Mouse (Mus musculus): ENCODE measurements at regions not wholly inside any gene's neighbourhood (a gene's known extent, or its start where the extent isn't known, plus 50 kb on each side); places are given as distances from the start of the nearest gene placed in this dataset.

DNA sequence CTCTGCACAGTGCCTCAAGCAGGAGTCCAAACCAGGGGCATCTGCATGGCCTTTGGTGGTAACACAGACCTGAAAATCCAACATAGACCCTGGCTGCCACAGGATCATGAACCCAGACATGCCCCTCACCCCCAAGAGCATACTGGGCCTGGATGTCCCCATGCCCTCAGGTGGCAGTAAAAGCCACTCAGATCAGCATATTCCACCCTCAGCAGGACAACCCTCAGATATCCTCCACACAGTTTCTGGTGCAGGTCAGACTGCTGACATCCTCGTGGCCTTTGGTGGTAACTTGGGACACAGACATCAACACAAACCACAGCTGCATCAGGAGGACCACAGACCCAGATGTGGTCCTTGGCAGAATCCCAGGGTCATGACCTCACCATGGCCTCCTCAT is 276.0 kb upstream of the Ptger4 start:
- dilution Hi-C loops (cut with MboI; ENCODE audit: extremely low pct_ligation_motif_present, extremely low pct_unique_long_range_greater_than_20kb, low sequenced_read_pairs): no loop called here
- Histone ChIP-seq H3K4me1 (ENCODE audit: control insufficient read depth in 1 of 2, insufficient read depth in 2 of 2) (peaks cover 5 to 20% of the 10 kb centered on the region in 2 experiments; a peak in 3 of 4 replicates), H3K4me3 (replicated peaks in 1 of 3; ENCODE audit: low read depth in 2 of 3, low read length in 2 of 3, poor library complexity in 1 of 3) (no peak overlapping the region), H3K27ac (ENCODE audit: insufficient read depth, low read depth) (no peak overlapping the region), H3K79me2 (replicated peaks; ENCODE audit: control insufficient read depth, extremely low read depth, insufficient read depth, poor library complexity, severe bottlenecking) (no peaks in the 10 kb centered on the region), H3K4me2 (ENCODE audit: insufficient read depth, low read depth, poor library complexity, severe bottlenecking) (no peak overlapping the region), H3K9ac (ENCODE audit: insufficient read depth, low read depth) (no peak overlapping the region), H3K36me3 (replicated peaks in 1 of 2; ENCODE audit: control insufficient read depth in 1 of 2, insufficient read depth in 1 of 2, low read length in 1 of 2) (no peaks in the 10 kb centered on the region), H3K27me3 (replicated peaks) (no peaks in the 10 kb centered on the region), H3K9me3 (replicated peaks; ENCODE audit: low read length) (no peaks in the 10 kb centered on the region)
- no peak for DNase-seq (ENCODE audit: extremely low read depth)
- in situ Hi-C loops (cut with MboI; ENCODE audit: low pct_ligation_motif_present, low pct_unique_long_range_greater_than_20kb, low sequenced_read_pairs): no loop called here
- TF ChIP-seq SIN3A (IDR thresholded peaks at IDR 0.05; ENCODE audit: low read length) (no peak), POLR2AphosphoS2 (IDR thresholded peaks at IDR 0.05; ENCODE audit: low read depth, low read length) (no peak), GABPA (IDR thresholded peaks at IDR 0.05; ENCODE audit: insufficient replicate concordance, low read depth, low read length) (no peak), JUND (conservative IDR thresholded peaks at IDR 0.05; ENCODE audit: low read depth, low read length) (no peak), NELFE (IDR thresholded peaks at IDR 0.05; ENCODE audit: low read depth, low read length) (no peak), PAX5 (IDR thresholded peaks at IDR 0.05; ENCODE audit: low read length) (no peak), RCOR1 (conservative IDR thresholded peaks at IDR 0.05; ENCODE audit: low read depth, low read length) (no peak)

DNA sequence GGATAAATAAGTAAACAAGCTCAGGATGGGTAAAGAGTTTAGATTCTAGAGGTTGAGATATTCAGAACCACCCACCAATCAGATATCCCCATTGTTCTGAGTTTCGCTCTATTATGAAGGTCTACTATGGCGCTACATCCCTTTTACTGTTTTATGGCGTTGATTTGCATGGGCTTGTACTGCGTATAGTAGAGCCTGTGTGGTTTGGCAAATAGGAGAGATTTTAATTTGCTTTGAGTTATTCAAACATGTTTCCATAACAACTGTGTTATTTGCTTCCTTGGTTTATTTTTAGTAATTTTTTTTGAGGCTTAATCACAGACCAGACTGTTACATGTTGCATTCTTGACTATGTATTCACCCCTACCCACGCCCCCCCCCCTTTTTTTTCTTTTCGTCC is 284.6 kb upstream of the Ptger4 start:
- TF ChIP-seq PAX5 (IDR thresholded peaks at IDR 0.05; ENCODE audit: low read length) (no peak), CHD2 (IDR thresholded peaks at IDR 0.05; ENCODE audit: low read length) (no peak), BHLHE40 (IDR thresholded peaks at IDR 0.05; ENCODE audit: low read depth, low read length) (no peak), ZMIZ1 (IDR thresholded peaks at IDR 0.05; ENCODE audit: low read depth, low read length) (no peak), NRF1 (IDR thresholded peaks at IDR 0.05; ENCODE audit: low read depth, low read length) (no peak), JUN (IDR thresholded peaks at IDR 0.05; ENCODE audit: insufficient read depth, low read depth, low read length) (no peak), POLR2A (IDR thresholded peaks at IDR 0.05; ENCODE audit: low read depth, low read length) (no peak), MAFK (IDR thresholded peaks at IDR 0.05; ENCODE audit: insufficient replicate concordance, low read length) (no peak), NELFE (IDR thresholded peaks at IDR 0.05; ENCODE audit: low read depth, low read length) (no peak), UBTF (IDR thresholded peaks at IDR 0.05; ENCODE audit: low read depth, low read length) (no peak)
- no peak overlapping the region for H3K4me3 ChIP-seq (replicated peaks in 1 of 3; ENCODE audit: low read depth in 2 of 3, low read length in 2 of 3, poor library complexity in 1 of 3)
- no peaks in the 10 kb centered on the region for H3K27me3 ChIP-seq (replicated peaks)
- no peaks in the 10 kb centered on the region for H3K36me3 ChIP-seq (replicated peaks in 1 of 2; ENCODE audit: control insufficient read depth in 1 of 2, insufficient read depth in 1 of 2, low read length in 1 of 2)
- H3K4me2 ChIP-seq (ENCODE audit: insufficient read depth, low read depth, poor library complexity, severe bottlenecking): no peak overlapping the region
- H3K79me2 ChIP-seq (replicated peaks; ENCODE audit: control insufficient read depth, extremely low read depth, insufficient read depth, poor library complexity, severe bottlenecking): no peaks in the 10 kb centered on the region
- dilution Hi-C loops (cut with MboI; ENCODE audit: extremely low pct_ligation_motif_present, extremely low pct_unique_long_range_greater_than_20kb, low sequenced_read_pairs) (no loop called here), in situ Hi-C loops (cut with MboI; ENCODE audit: low pct_ligation_motif_present, low pct_unique_long_range_greater_than_20kb, low sequenced_read_pairs) (no loop called here)
- no peak overlapping the region for H3K27ac ChIP-seq (ENCODE audit: insufficient read depth, low read depth)
- no peak for DNase-seq (ENCODE audit: extremely low read depth)
- H3K4me1 ChIP-seq (ENCODE audit: control insufficient read depth in 1 of 2, insufficient read depth in 2 of 2): no peaks in the 10 kb centered on the region
- H3K9me3 ChIP-seq (replicated peaks; ENCODE audit: low read length): no peaks in the 10 kb centered on the region
- H3K9ac ChIP-seq (ENCODE audit: insufficient read depth, low read depth): no peak overlapping the region

DNA sequence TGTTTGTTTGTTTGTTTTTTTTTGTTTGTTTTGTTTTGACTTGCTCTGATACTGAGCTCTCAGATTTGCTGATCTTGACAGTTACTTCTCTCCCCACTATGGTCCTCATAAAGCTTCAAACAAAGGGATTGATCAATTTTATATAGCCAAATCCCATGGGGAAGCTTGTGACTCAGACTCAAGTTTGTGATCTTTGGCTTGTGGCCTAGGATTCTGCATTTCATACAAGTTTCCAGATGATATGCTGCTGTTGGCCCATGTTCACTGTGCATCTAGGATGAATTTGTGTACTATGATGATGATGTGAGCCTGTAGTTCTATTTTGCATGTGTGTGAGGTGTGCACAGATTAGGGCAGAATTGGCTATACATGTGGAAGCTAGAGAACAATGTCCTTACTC is 289.7 kb upstream of the Ptger4 start:
- Histone ChIP-seq H3K4me1 (ENCODE audit: control insufficient read depth in 1 of 2, insufficient read depth in 2 of 2) (peaks cover 0 to 4% of the 10 kb centered on the region in 2 experiments; a peak in 2 of 4 replicates), H3K27me3 (replicated peaks) (no peaks in the 10 kb centered on the region), H3K9ac (ENCODE audit: insufficient read depth, low read depth) (no peak overlapping the region), H3K36me3 (replicated peaks in 1 of 2; ENCODE audit: control insufficient read depth in 1 of 2, insufficient read depth in 1 of 2, low read length in 1 of 2) (no peaks in the 10 kb centered on the region), H3K9me3 (replicated peaks; ENCODE audit: low read length) (no peaks in the 10 kb centered on the region), H3K79me2 (replicated peaks; ENCODE audit: control insufficient read depth, extremely low read depth, insufficient read depth, poor library complexity, severe bottlenecking) (no peaks in the 10 kb centered on the region), H3K4me3 (replicated peaks in 1 of 3; ENCODE audit: low read depth in 2 of 3, low read length in 2 of 3, poor library complexity in 1 of 3) (no peak overlapping the region), H3K4me2 (ENCODE audit: insufficient read depth, low read depth, poor library complexity, severe bottlenecking) (no peak overlapping the region), H3K27ac (ENCODE audit: insufficient read depth, low read depth) (no peak overlapping the region)
- in situ Hi-C loops (cut with MboI; ENCODE audit: low pct_ligation_motif_present, low pct_unique_long_range_greater_than_20kb, low sequenced_read_pairs) (no loop called here), dilution Hi-C loops (cut with MboI; ENCODE audit: extremely low pct_ligation_motif_present, extremely low pct_unique_long_range_greater_than_20kb, low sequenced_read_pairs) (no loop called here)
- TF ChIP-seq HCFC1 (IDR thresholded peaks at IDR 0.05; ENCODE audit: low read depth, low read length): no peak
- TF ChIP-seq IRF4 (IDR thresholded peaks at IDR 0.05; ENCODE audit: low read depth, low read length): no peak
- TF ChIP-seq MAFK (IDR thresholded peaks at IDR 0.05; ENCODE audit: insufficient replicate concordance, low read length): no peak
- no peak for TF ChIP-seq ZKSCAN1 (IDR thresholded peaks at IDR 0.05; ENCODE audit: borderline replicate concordance, low read depth, low read length)
- TF ChIP-seq RAD21 (IDR thresholded peaks at IDR 0.05; ENCODE audit: low read depth, low read length): no peak
- TF ChIP-seq EP300 (IDR thresholded peaks at IDR 0.05; ENCODE audit: low read length): no peak
- TF ChIP-seq TBP (conservative IDR thresholded peaks at IDR 0.05; ENCODE audit: low read depth, low read length): no peak
- no peak for TF ChIP-seq USF2 (conservative IDR thresholded peaks at IDR 0.05; ENCODE audit: low read depth, low read length)
- TF ChIP-seq CHD2 (IDR thresholded peaks at IDR 0.05; ENCODE audit: low read length): no peak
- TF ChIP-seq MYC (IDR thresholded peaks at IDR 0.05; ENCODE audit: low read depth, low read length): no peak
- TF ChIP-seq USF1 (IDR thresholded peaks at IDR 0.05; ENCODE audit: low read depth, low read length): no peak
- no peak for TF ChIP-seq TCF12 (IDR thresholded peaks at IDR 0.05; ENCODE audit: low read depth, low read length)
- TF ChIP-seq BHLHE40 (IDR thresholded peaks at IDR 0.05; ENCODE audit: low read depth, low read length): no peak
- no peak for TF ChIP-seq UBTF (IDR thresholded peaks at IDR 0.05; ENCODE audit: low read depth, low read length)
- TF ChIP-seq POLR2A (IDR thresholded peaks at IDR 0.05; ENCODE audit: low read depth, low read length): no peak
- no peak for TF ChIP-seq JUN (IDR thresholded peaks at IDR 0.05; ENCODE audit: insufficient read depth, low read depth, low read length)
- no peak for DNase-seq (ENCODE audit: extremely low read depth)
